Mouse (Mus musculus): ENCODE data around the gene Olfml2b. TPM values are rescaled to one million over a fixed set of nuclear protein-coding genes. Genes with fewer than 3 reads are reported as not detected.

Olfml2b gene
- 7.0 and 8.0 TPM in 2 replicates for polyA plus RNA-seq (2015; fragmentation: Nextera tagmentation; extraction: Ambion mirVana)

- peak; percentile 95 for ATAC-seq (ENCODE audit: low FRiP score)
- Histone ChIP-seq H3K4me2 (peak within 1 kb of the TSS; percentile 71), H3K4me3 (replicated peaks) (peak within 1 kb of the TSS; percentile 53), H3K27ac (replicated peaks) (no peak within 1 kb of the TSS; the same call in 1 of the 2 replicates), H3K27me3 (replicated peaks) (no peaks in the 10 kb centered on the region), H3K9me3 (replicated peaks) (no peaks in the 10 kb centered on the region), H3K4me1 (peaks cover 25% of the 10 kb centered on the region), H3K36me3 (no peaks in the 10 kb centered on the region), H3K9ac (replicated peaks) (peak within 1 kb of the TSS; percentile 66)
- WGBS = 14% methylated on average over 51 of the region's 51 CpGs
Measured at GRCm38 (mm10) chr1:170644255-170645205, at the start of gene Olfml2b. Gene Olfml2b, plus strand, starts transcription at chr1:170644532.

GRCm38 (mm10) chr1:170594575-170594974, 49.8 kb upstream of the Olfml2b start:
- no peak overlapping the region for H3K4me2 ChIP-seq
- H3K9me3 ChIP-seq (replicated peaks) = no peaks in the 10 kb centered on the region
- no peak overlapping the region for H3K4me3 ChIP-seq (replicated peaks)
- H3K36me3 ChIP-seq = no peaks in the 10 kb centered on the region
- no peaks in the 10 kb centered on the region for H3K4me1 ChIP-seq
- WGBS = 96% methylated on average over 7 of the region's 7 CpGs
- peaks cover 4% of the 10 kb centered on the region; the same call in 1 of the 2 replicates for H3K27me3 ChIP-seq (replicated peaks)
- H3K9ac ChIP-seq (replicated peaks) = no peak overlapping the region
- ATAC-seq (ENCODE audit: low FRiP score) = no peak
- H3K27ac ChIP-seq (replicated peaks) = no peak overlapping the region

GRCm38 (mm10) chr1:170605228-170606001, 38.9 kb upstream of the Olfml2b start:
- Histone ChIP-seq H3K27me3 (replicated peaks) (no peaks in the 10 kb centered on the region), H3K36me3 (no peaks in the 10 kb centered on the region), H3K9me3 (replicated peaks) (no peaks in the 10 kb centered on the region), H3K4me1 (no peaks in the 10 kb centered on the region), H3K4me3 (replicated peaks) (no peak overlapping the region), H3K9ac (replicated peaks) (no peak overlapping the region), H3K27ac (replicated peaks) (no peak overlapping the region), H3K4me2 (no peak overlapping the region)
- WGBS = 80% methylated on average over 21 of the region's 21 CpGs
- ATAC-seq (ENCODE audit: low FRiP score) = no peak

- H3K36me3 ChIP-seq = no peaks in the 10 kb centered on the region
- H3K4me2 ChIP-seq = no peak overlapping the region
- no peak overlapping the region for H3K27ac ChIP-seq (replicated peaks)
- H3K27me3 ChIP-seq (replicated peaks) = no peaks in the 10 kb centered on the region
- H3K9me3 ChIP-seq (replicated peaks) = no peaks in the 10 kb centered on the region
- no peak for ATAC-seq (ENCODE audit: low FRiP score)
- 97% methylated on average over 8 of the region's 8 CpGs for WGBS
- no peak overlapping the region for H3K9ac ChIP-seq (replicated peaks)
- H3K4me1 ChIP-seq = no peaks in the 10 kb centered on the region
- H3K4me3 ChIP-seq (replicated peaks) = no peak overlapping the region
Measured at GRCm38 (mm10) chr1:170607231-170607917, 37.0 kb upstream of the Olfml2b start.

GRCm38 (mm10) chr1:170608461-170609071, 35.8 kb upstream of the Olfml2b start:
- 82% methylated on average over 3 of the region's 3 CpGs for WGBS
- H3K9me3 ChIP-seq (replicated peaks) = no peaks in the 10 kb centered on the region
- H3K4me1 ChIP-seq = no peaks in the 10 kb centered on the region
- H3K27ac ChIP-seq (replicated peaks) = no peak overlapping the region
- no peak overlapping the region for H3K9ac ChIP-seq (replicated peaks)
- H3K4me2 ChIP-seq = no peak overlapping the region
- no peaks in the 10 kb centered on the region for H3K27me3 ChIP-seq (replicated peaks)
- H3K36me3 ChIP-seq = no peaks in the 10 kb centered on the region
- no peak for ATAC-seq (ENCODE audit: low FRiP score)
- H3K4me3 ChIP-seq (replicated peaks) = no peak overlapping the region

- Histone ChIP-seq H3K4me1 (no peaks in the 10 kb centered on the region), H3K27ac (replicated peaks) (no peak overlapping the region), H3K9ac (replicated peaks) (no peak overlapping the region), H3K4me2 (no peak overlapping the region), H3K36me3 (no peaks in the 10 kb centered on the region), H3K4me3 (replicated peaks) (no peak overlapping the region), H3K27me3 (replicated peaks) (no peaks in the 10 kb centered on the region), H3K9me3 (replicated peaks) (no peaks in the 10 kb centered on the region)
- 85% methylated on average over 7 of the region's 7 CpGs for WGBS
- ATAC-seq (ENCODE audit: low FRiP score) = no peak
Measured at GRCm38 (mm10) chr1:170609872-170610271, 34.5 kb upstream of the Olfml2b start.

GRCm38 (mm10) chr1:170610289-170610688, 34.0 kb upstream of the Olfml2b start:
- no peak overlapping the region for H3K4me2 ChIP-seq
- H3K9ac ChIP-seq (replicated peaks) = no peak overlapping the region
- H3K36me3 ChIP-seq = no peaks in the 10 kb centered on the region
- no peaks in the 10 kb centered on the region for H3K9me3 ChIP-seq (replicated peaks)
- no peaks in the 10 kb centered on the region for H3K4me1 ChIP-seq
- no peak for ATAC-seq (ENCODE audit: low FRiP score)
- H3K27me3 ChIP-seq (replicated peaks) = no peaks in the 10 kb centered on the region
- no peak overlapping the region for H3K27ac ChIP-seq (replicated peaks)
- 89% methylated on average over 3 of the region's 3 CpGs for WGBS
- no peak overlapping the region for H3K4me3 ChIP-seq (replicated peaks)

- Histone ChIP-seq H3K9ac (replicated peaks) (no peak overlapping the region), H3K4me3 (replicated peaks) (no peak overlapping the region), H3K27me3 (replicated peaks) (no peaks in the 10 kb centered on the region), H3K36me3 (no peaks in the 10 kb centered on the region), H3K4me2 (no peak overlapping the region), H3K9me3 (replicated peaks) (no peaks in the 10 kb centered on the region), H3K27ac (replicated peaks) (no peak overlapping the region), H3K4me1 (no peaks in the 10 kb centered on the region)
- 82% methylated on average over 3 of the region's 3 CpGs for WGBS
- ATAC-seq (ENCODE audit: low FRiP score) = no peak
Measured at GRCm38 (mm10) chr1:170610695-170611094, 33.6 kb upstream of the Olfml2b start.

GRCm38 (mm10) chr1:170611631-170612030, 32.7 kb upstream of the Olfml2b start:
- no peak for ATAC-seq (ENCODE audit: low FRiP score)
- Histone ChIP-seq H3K4me1 (no peaks in the 10 kb centered on the region), H3K36me3 (no peaks in the 10 kb centered on the region), H3K4me3 (replicated peaks) (no peak overlapping the region), H3K27ac (replicated peaks) (no peak overlapping the region), H3K27me3 (replicated peaks) (no peaks in the 10 kb centered on the region), H3K4me2 (no peak overlapping the region), H3K9ac (replicated peaks) (no peak overlapping the region), H3K9me3 (replicated peaks) (no peaks in the 10 kb centered on the region)
- 82% methylated on average over 3 of the region's 3 CpGs for WGBS

- Histone ChIP-seq H3K4me3 (replicated peaks) (no peak overlapping the region), H3K4me1 (no peaks in the 10 kb centered on the region), H3K9me3 (replicated peaks) (no peaks in the 10 kb centered on the region), H3K9ac (replicated peaks) (no peak overlapping the region), H3K27ac (replicated peaks) (no peak overlapping the region), H3K4me2 (no peak overlapping the region), H3K27me3 (replicated peaks) (no peaks in the 10 kb centered on the region), H3K36me3 (no peaks in the 10 kb centered on the region)
- ATAC-seq (ENCODE audit: low FRiP score) = peak; percentile 96
- 63% methylated on average over 18 of the region's 18 CpGs for WGBS
Measured at GRCm38 (mm10) chr1:170612968-170613872, 31.1 kb upstream of the Olfml2b start.

Measured in neural tube, embryonic 15.5 days (tissue).